In genomic region chr11:98863028-98863750, GRCm38 (mm10) we compare ENCODE assay signal across 8 mouse cellular contexts. TPM values are rescaled to one million over a fixed set of nuclear protein-coding genes. Genes with fewer than 3 reads are reported as not detected.
DNase-seq lines count a peak whose midpoint lies in the region; ATAC-seq and TF ChIP-seq lines count a peak whose summit lies in the region.

Wipf2 (plus strand) TSS chr11:98863638.

- ATAC-seq in hindbrain, postnatal 0 days: peak; percentile 89
- ATAC-seq in megakaryocyte, adult 5-6 weeks (ENCODE audit: poor library complexity, severe bottlenecking): peak; percentile 100

- H3K4me1 ChIP-seq in hindbrain, postnatal 0 days (ENCODE audit: insufficient read depth, low read length): peaks cover 5% of the 10 kb centered on the region; the same call in 1 of the 2 replicates

- H3K4me3 ChIP-seq in hindbrain, postnatal 0 days (ENCODE audit: low read length): peak within 1 kb of the TSS; percentile 51
- peak within 1 kb of the TSS; percentile 53 for H3K4me3 ChIP-seq in left cerebral cortex, adult 2 months

- DNase-seq in T-cell, adult 2 months (ENCODE audit: low spot score): peak; percentile 96
- peak; percentile 94 to 97 for DNase-seq in cerebellum, postnatal 36 days
- DNase-seq in gastrocnemius, adult 18-20 months (ENCODE audit: low spot score): peak; percentile 97
- peak; percentile 99 for DNase-seq in hindbrain, postnatal 0 days (ENCODE audit: low spot score)
- DNase-seq in left cerebral cortex, adult 2 months (ENCODE audit: extremely low spot score in 1 of 2, low spot score in 2 of 2): peak; percentile 96
- peak; percentile 95 to 97 for DNase-seq in right cerebral cortex, adult 2 months (ENCODE audit: low spot score in 2 of 2)
- DNase-seq in urinary bladder, postnatal 14 days (ENCODE audit: low spot score): peak; percentile 97

- 6% methylated on average over 37 of the region's 41 CpGs for WGBS in hindbrain, postnatal 0 days

- TF ChIP-seq CTCF in hindbrain, postnatal 0 days (IDR thresholded peaks at IDR 0.05; ENCODE audit: low read depth): peak; percentile 82
- TF ChIP-seq CTCF in left cerebral cortex, adult 2 months (IDR thresholded peaks at IDR 0.05): peak; percentile 73

- peak within 1 kb of the TSS; percentile 88 for H3K27ac ChIP-seq in hindbrain, postnatal 0 days
- H3K27ac ChIP-seq in left cerebral cortex, adult 2 months: peak within 1 kb of the TSS; percentile 90

- no peaks in the 10 kb centered on the region for H3K9me3 ChIP-seq in hindbrain, postnatal 0 days (ENCODE audit: low read length)

- H3K4me2 ChIP-seq in hindbrain, postnatal 0 days (ENCODE audit: low read depth, low read length): peak within 1 kb of the TSS; percentile 73

- intact Hi-C loops in left cerebral cortex, adult 2 months (cut with DNase I): loop anchor here (5.0 kb wide), 1 partner anchor 104 kb away; no protein-coding TSS in a partner anchor

- H3K36me3 ChIP-seq in hindbrain, postnatal 0 days (ENCODE audit: insufficient read depth, low read length): no peaks in the 10 kb centered on the region

- H3K9ac ChIP-seq in hindbrain, postnatal 0 days (replicated peaks; ENCODE audit: low read length): peak within 1 kb of the TSS; percentile 64

- no peaks in the 10 kb centered on the region for H3K27me3 ChIP-seq in hindbrain, postnatal 0 days (ENCODE audit: insufficient read depth, low read length)

RNA-seq across cellular contexts. Expression of gene Wipf2, which starts in this region (rescaled TPM):
- 1 to 10 TPM; 5.5 to 5.7 TPM for total RNA-seq in gastrocnemius, adult 18-20 months (2021)
- total RNA-seq in hindbrain, postnatal 0 days (2014; rRNA removed): 8.1 and 10.4 TPM in 2 replicates
- 3.5 and 3.7 TPM in 2 replicates for polyA plus RNA-seq in hindbrain, postnatal 0 days (2015; fragmentation: Nextera tagmentation; extraction: Ambion mirVana)
- 10 to 100 TPM; 72.7 to 73.9 TPM for total RNA-seq in left cerebral cortex, adult 2 months (2021)
- 25.9 and 26.6 TPM in 2 replicates for total RNA-seq in megakaryocyte, adult 5-6 weeks (2015)
- total RNA-seq in megakaryocyte, adult 5-6 weeks (2017): 4.9 and 7.0 TPM in 2 replicates

Comparison
In these comparisons a context has a peak if more than half of its experiments do, and no peak if none do; other contexts are left out.
1. Peak in every context shown above with its lines: DNase-seq, ATAC-seq, H3K4me3 ChIP-seq and H3K27ac ChIP-seq.